Mouse (Mus musculus): ENCODE data around the gene Commd4. TPM values are rescaled to one million over a fixed set of nuclear protein-coding genes. Genes with fewer than 3 reads are reported as not detected.

The Commd4 gene
- 303 TPM for polyA plus RNA-seq (2017; shearing (Covaris generic))

GRCm38 (mm10) chr9:57158013-57158470 lies at the start of gene Commd4:
TSS of gene Commd4 (minus strand) at chr9:57158331.

GRCm38 (mm10) chr9:57148144-57148878 lies 9.8 kb downstream of the Commd4 start, which contains the start of gene Neil1:
TSS of gene Neil1 (minus strand) at chr9:57148305.

DNA sequence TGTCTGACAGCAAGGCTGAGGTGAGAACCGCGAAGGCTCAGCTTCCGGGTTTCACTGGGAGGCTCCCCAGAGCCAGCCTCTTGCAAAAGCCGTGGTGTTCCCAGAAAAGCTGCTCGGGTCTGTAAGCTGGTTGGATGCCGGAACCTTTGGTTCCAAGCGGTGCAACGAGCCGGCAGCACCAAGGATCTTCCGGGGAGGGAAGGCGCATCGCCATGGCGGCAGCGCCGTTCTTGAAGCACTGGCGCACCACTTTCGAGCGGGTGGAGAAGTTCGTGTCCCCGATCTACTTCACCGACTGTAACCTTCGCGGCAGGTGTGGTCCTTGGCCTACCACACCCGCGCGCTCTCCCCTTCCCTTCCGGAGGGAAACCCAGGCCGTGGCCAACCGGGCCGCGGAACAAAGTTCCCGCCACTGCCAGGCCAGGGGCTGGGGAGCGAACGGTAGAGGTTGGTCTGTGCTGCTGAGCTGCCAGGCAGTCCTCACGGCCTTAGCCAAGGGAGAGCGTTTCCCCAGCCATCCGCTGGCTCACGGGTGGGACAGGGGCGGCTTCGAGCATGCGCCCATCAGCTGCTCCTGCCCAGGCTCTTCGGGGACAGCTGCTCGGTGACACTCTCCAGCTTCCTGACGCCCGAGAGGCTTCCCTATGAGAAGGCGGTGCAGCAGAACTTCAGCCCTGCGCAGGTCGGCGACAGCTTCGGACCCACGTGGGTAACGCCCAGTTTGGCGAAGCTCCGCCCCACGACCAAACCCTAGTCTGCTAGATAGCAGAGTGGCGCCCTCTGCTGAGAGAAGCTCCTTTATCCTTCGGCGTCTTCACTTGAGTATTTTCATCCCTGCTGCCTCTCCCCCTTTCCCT lies 27.3 kb downstream of the Commd4 start, which contains the start of gene Man2c1:
Gene Man2c1, plus strand, starts transcription at position 114 of the 857 bp plus-strand sequence.

Other genes starting within 250 kb of the Commd4 start
- 9.6 TPM for gene Snx33, start 230.0 kb downstream of the Commd4 start, polyA plus RNA-seq (2017; shearing (Covaris generic))
- 92.1 TPM for gene Imp3, start 220.9 kb downstream of the Commd4 start, polyA plus RNA-seq (2017; shearing (Covaris generic))
- gene Snupn, start 207.5 kb downstream of the Commd4 start, polyA plus RNA-seq (2017; shearing (Covaris generic)): 15.2 TPM
- gene Ptpn9, start 163.4 kb downstream of the Commd4 start, polyA plus RNA-seq (2017; shearing (Covaris generic)): 19.0 TPM
- gene Sin3a, start 86.3 kb downstream of the Commd4 start, polyA plus RNA-seq (2017; shearing (Covaris generic)): 39.6 TPM
- 75.6 TPM for gene Man2c1, start 27.6 kb downstream of the Commd4 start, polyA plus RNA-seq (2017; shearing (Covaris generic))
- 30.6 TPM for gene Neil1, start 10.0 kb downstream of the Commd4 start, polyA plus RNA-seq (2017; shearing (Covaris generic))
- 0.06 TPM for gene Trcg1, start 78.2 kb upstream of the Commd4 start, polyA plus RNA-seq (2017; shearing (Covaris generic))
- gene 1700017B05Rik, start 104.3 kb upstream of the Commd4 start, polyA plus RNA-seq (2017; shearing (Covaris generic)): 33.6 TPM

Data from CD4-positive, CD25-positive, alpha-beta regulatory T cell (primary cell).